Mouse (Mus musculus): Measurements from ENCODE around the gene Slc35c1. TPM values are rescaled to one million over a fixed set of nuclear protein-coding genes. Genes with fewer than 3 reads are reported as not detected.
A peak's percentile ranks its signal among the peaks of the same experiment; 100 is the strongest.

Slc35c1 gene
- polyA plus RNA-seq, 1 experiment from 2014 or later, result 26.8 TPM

- ATAC-seq (replicated peaks; ENCODE audit: low FRiP score), result no peak
- 74% methylated on average over 1 of the region's 1 CpGs for WGBS
- Histone ChIP-seq H3K4me1 (replicated peaks; ENCODE audit: control insufficient read depth, insufficient read depth, low read length) (peaks cover 31% of the 10 kb centered on the region), H3K27me3 (replicated peaks; ENCODE audit: control insufficient read depth, insufficient read depth, low read length) (peaks cover 7% of the 10 kb centered on the region; the same call in 1 of the 2 replicates), H3K4me2 (no peak overlapping the region), H3K9ac (ENCODE audit: low read depth, low read length) (no peak overlapping the region), H3K36me3 (ENCODE audit: control insufficient read depth, insufficient read depth, low read length) (no peaks in the 10 kb centered on the region), H3K4me3 (ENCODE audit: low read depth, low read length) (no peak overlapping the region), H3K27ac (ENCODE audit: low read depth, low read length) (no peak overlapping the region), H3K9me3 (ENCODE audit: control insufficient read depth, low read length) (no peaks in the 10 kb centered on the region)
- DNase-seq (ENCODE audit: low spot score), result no peak
Measured at GRCm38 (mm10) chr2:92461215-92461614, 877 bp upstream of the Slc35c1 start.

GRCm38 (mm10) chr2:92459141-92459920, 1.0 kb downstream of the Slc35c1 start:
- DNase-seq (ENCODE audit: low spot score), result peak; percentile 80
- peaks cover 2% of the 10 kb centered on the region; the same call in 1 of the 2 replicates for H3K36me3 ChIP-seq (ENCODE audit: control insufficient read depth, insufficient read depth, low read length)
- 1% methylated on average over 55 of the region's 55 CpGs for WGBS
- ATAC-seq (replicated peaks; ENCODE audit: low FRiP score), result peak; percentile 87
- H3K9me3 ChIP-seq (ENCODE audit: control insufficient read depth, low read length), result no peaks in the 10 kb centered on the region
- peaks cover 34% of the 10 kb centered on the region for H3K4me1 ChIP-seq (replicated peaks; ENCODE audit: control insufficient read depth, insufficient read depth, low read length)
- H3K9ac ChIP-seq (ENCODE audit: low read depth, low read length), result peak overlapping the region; percentile 75
- peaks cover 7% of the 10 kb centered on the region; the same call in 1 of the 2 replicates for H3K27me3 ChIP-seq (replicated peaks; ENCODE audit: control insufficient read depth, insufficient read depth, low read length)
- H3K27ac ChIP-seq (ENCODE audit: low read depth, low read length), result peak overlapping the region; percentile 34; the same call in 1 of the 2 replicates
- peak overlapping the region; percentile 76 for H3K4me3 ChIP-seq (ENCODE audit: low read depth, low read length)
- peak overlapping the region; percentile 99 for H3K4me2 ChIP-seq

- peak overlapping the region; percentile 76 for H3K4me3 ChIP-seq (ENCODE audit: low read depth, low read length)
- H3K36me3 ChIP-seq (ENCODE audit: control insufficient read depth, insufficient read depth, low read length), result peaks cover 5% of the 10 kb centered on the region; the same call in 1 of the 2 replicates
- H3K4me1 ChIP-seq (replicated peaks; ENCODE audit: control insufficient read depth, insufficient read depth, low read length), result peaks cover 34% of the 10 kb centered on the region
- H3K4me2 ChIP-seq, result peak overlapping the region; percentile 99
- H3K27ac ChIP-seq (ENCODE audit: low read depth, low read length), result no peak overlapping the region
- no peaks in the 10 kb centered on the region for H3K9me3 ChIP-seq (ENCODE audit: control insufficient read depth, low read length)
- WGBS, result 44% methylated on average over 13 of the region's 13 CpGs
- no peak for DNase-seq (ENCODE audit: low spot score)
- no peak for ATAC-seq (replicated peaks; ENCODE audit: low FRiP score)
- peak overlapping the region; percentile 75 for H3K9ac ChIP-seq (ENCODE audit: low read depth, low read length)
- peaks cover 7% of the 10 kb centered on the region; the same call in 1 of the 2 replicates for H3K27me3 ChIP-seq (replicated peaks; ENCODE audit: control insufficient read depth, insufficient read depth, low read length)
Measured at GRCm38 (mm10) chr2:92458481-92458880, 1.9 kb downstream of the Slc35c1 start.

- Histone ChIP-seq H3K27me3 (replicated peaks; ENCODE audit: control insufficient read depth, insufficient read depth, low read length) (peaks cover 7% of the 10 kb centered on the region; the same call in 1 of the 2 replicates), H3K9me3 (ENCODE audit: control insufficient read depth, low read length) (no peaks in the 10 kb centered on the region), H3K4me2 (peak overlapping the region; percentile 99), H3K36me3 (ENCODE audit: control insufficient read depth, insufficient read depth, low read length) (peaks cover 5% of the 10 kb centered on the region; the same call in 1 of the 2 replicates), H3K9ac (ENCODE audit: low read depth, low read length) (0 out of 2 replicates have a peak overlapping the region, but pooled peaks have one; percentile 7), H3K4me1 (replicated peaks; ENCODE audit: control insufficient read depth, insufficient read depth, low read length) (peaks cover 34% of the 10 kb centered on the region), H3K4me3 (ENCODE audit: low read depth, low read length) (no peak overlapping the region; the same call in 1 of the 2 replicates), H3K27ac (ENCODE audit: low read depth, low read length) (no peak overlapping the region)
- WGBS, result 66% methylated on average over 8 of the region's 8 CpGs
- DNase-seq (ENCODE audit: low spot score), result no peak
- no peak for ATAC-seq (replicated peaks; ENCODE audit: low FRiP score)
Measured at GRCm38 (mm10) chr2:92456970-92457530, 3.3 kb downstream of the Slc35c1 start.

DNA sequence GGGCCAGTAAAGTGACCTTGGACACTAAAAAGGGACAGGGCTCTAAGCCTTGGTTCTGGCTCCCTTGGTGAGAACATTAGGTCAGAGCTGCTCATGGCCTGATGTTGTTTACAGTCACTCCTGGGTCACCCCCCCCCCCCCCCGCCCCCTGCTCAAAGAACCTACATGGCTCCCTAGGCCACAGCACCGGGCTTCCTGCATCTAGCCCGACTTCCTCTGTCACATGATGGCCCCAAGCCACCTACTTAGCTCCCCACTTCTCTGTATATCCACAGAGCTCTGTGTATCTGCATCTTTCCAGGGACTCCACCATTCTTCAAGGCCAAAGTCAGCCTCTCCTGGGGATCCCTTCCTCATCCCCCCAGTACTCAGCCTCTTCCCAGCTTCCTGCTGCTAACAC, 4.6 kb downstream of the Slc35c1 start:
- DNase-seq (ENCODE audit: low spot score) (no peak), ATAC-seq (replicated peaks; ENCODE audit: low FRiP score) (no peak)
- H3K9ac ChIP-seq (ENCODE audit: low read depth, low read length), result no peak overlapping the region
- WGBS, result 39% methylated on average over 3 of the region's 3 CpGs
- H3K9me3 ChIP-seq (ENCODE audit: control insufficient read depth, low read length), result no peaks in the 10 kb centered on the region
- peaks cover 40% of the 10 kb centered on the region for H3K4me1 ChIP-seq (replicated peaks; ENCODE audit: control insufficient read depth, insufficient read depth, low read length)
- H3K27ac ChIP-seq (ENCODE audit: low read depth, low read length), result no peak overlapping the region
- H3K4me3 ChIP-seq (ENCODE audit: low read depth, low read length), result no peak overlapping the region
- peaks cover 5% of the 10 kb centered on the region; the same call in 1 of the 2 replicates for H3K36me3 ChIP-seq (ENCODE audit: control insufficient read depth, insufficient read depth, low read length)
- peaks cover 2% of the 10 kb centered on the region; the same call in 1 of the 2 replicates for H3K27me3 ChIP-seq (replicated peaks; ENCODE audit: control insufficient read depth, insufficient read depth, low read length)
- no peak overlapping the region for H3K4me2 ChIP-seq

DNA sequence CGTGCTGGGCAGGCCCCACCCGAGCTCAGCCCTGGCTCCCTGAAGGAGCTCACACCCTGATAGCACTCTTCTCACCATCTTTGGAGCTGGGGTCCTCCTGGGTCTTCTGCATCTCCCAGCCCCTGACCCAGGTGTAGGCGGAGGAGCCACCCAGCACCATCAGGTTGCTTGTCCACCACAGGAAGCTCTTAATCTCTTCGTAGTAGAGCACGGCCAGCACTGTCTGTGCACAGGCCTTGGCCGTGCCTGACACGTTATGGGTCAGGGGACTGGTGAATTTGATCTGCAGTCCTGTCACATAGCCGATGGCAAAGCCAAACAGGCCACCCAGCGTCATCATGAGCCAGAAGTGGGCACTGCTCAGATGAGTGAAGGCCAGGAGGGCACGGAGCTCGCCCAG, 6.2 kb downstream of the Slc35c1 start:
- Histone ChIP-seq H3K4me3 (ENCODE audit: low read depth, low read length) (no peak overlapping the region), H3K4me2 (no peak overlapping the region), H3K27me3 (replicated peaks; ENCODE audit: control insufficient read depth, insufficient read depth, low read length) (no peaks in the 10 kb centered on the region; the same call in 1 of the 2 replicates), H3K27ac (ENCODE audit: low read depth, low read length) (no peak overlapping the region), H3K4me1 (replicated peaks; ENCODE audit: control insufficient read depth, insufficient read depth, low read length) (peaks cover 38% of the 10 kb centered on the region), H3K36me3 (ENCODE audit: control insufficient read depth, insufficient read depth, low read length) (peaks cover 5% of the 10 kb centered on the region; the same call in 1 of the 2 replicates), H3K9ac (ENCODE audit: low read depth, low read length) (no peak overlapping the region), H3K9me3 (ENCODE audit: control insufficient read depth, low read length) (no peaks in the 10 kb centered on the region)
- WGBS, result 89% methylated on average over 11 of the region's 11 CpGs
- no peak for ATAC-seq (replicated peaks; ENCODE audit: low FRiP score)
- no peak for DNase-seq (ENCODE audit: low spot score)

GRCm38 (mm10) chr2:92451126-92451525, 9.2 kb downstream of the Slc35c1 start:
- H3K4me1 ChIP-seq (replicated peaks; ENCODE audit: control insufficient read depth, insufficient read depth, low read length), result peaks cover 10% of the 10 kb centered on the region

DNA sequence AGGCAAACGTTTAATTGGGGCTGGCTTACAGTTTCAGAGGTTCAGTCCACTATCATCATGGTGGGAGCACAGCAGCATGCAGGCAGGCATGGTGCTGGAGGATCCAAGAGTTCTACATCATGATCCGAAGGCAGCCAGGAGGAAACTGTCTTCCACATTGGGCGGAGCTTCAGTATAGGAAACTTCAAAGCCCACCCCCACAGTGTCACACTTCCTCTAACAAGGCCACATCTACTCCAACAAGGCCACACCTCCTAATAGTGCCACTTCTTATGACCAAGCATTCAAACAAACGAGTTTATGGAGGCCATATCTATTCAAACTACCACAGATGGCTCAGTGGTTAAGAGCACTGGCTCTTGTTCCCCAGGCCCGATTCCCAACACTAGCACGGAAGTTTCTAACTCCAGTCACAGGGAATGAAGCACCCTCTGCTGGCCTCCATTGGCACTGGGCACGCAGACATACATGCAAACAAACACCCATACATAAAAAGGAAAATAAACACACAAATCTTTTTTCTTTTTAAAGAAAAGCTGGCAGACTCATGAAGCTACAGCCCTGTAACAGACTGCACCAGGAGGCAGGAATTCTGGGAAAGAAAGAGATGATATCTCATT, 13.1 kb downstream of the Slc35c1 start:
- Histone ChIP-seq H3K9me3 (ENCODE audit: control insufficient read depth, low read length) (no peaks in the 10 kb centered on the region), H3K9ac (ENCODE audit: low read depth, low read length) (no peak overlapping the region), H3K4me2 (no peak overlapping the region), H3K27me3 (replicated peaks; ENCODE audit: control insufficient read depth, insufficient read depth, low read length) (peaks cover 3% of the 10 kb centered on the region; the same call in 1 of the 2 replicates), H3K4me1 (replicated peaks; ENCODE audit: control insufficient read depth, insufficient read depth, low read length) (peaks cover 31% of the 10 kb centered on the region), H3K36me3 (ENCODE audit: control insufficient read depth, insufficient read depth, low read length) (no peaks in the 10 kb centered on the region), H3K4me3 (ENCODE audit: low read depth, low read length) (no peak overlapping the region), H3K27ac (ENCODE audit: low read depth, low read length) (no peak overlapping the region)
- ATAC-seq (replicated peaks; ENCODE audit: low FRiP score) (no peak), DNase-seq (ENCODE audit: low spot score) (no peak)
- 64% methylated on average over 7 of the region's 7 CpGs for WGBS

More at GRCm38 (mm10) chr2:92451126-92451525, 9.2 kb downstream of the Slc35c1 start:
- WGBS, result 58% methylated on average over 3 of the region's 3 CpGs
- Histone ChIP-seq H3K27ac (ENCODE audit: low read depth, low read length) (no peak overlapping the region), H3K9ac (ENCODE audit: low read depth, low read length) (no peak overlapping the region), H3K27me3 (replicated peaks; ENCODE audit: control insufficient read depth, insufficient read depth, low read length) (peaks cover 3% of the 10 kb centered on the region; the same call in 1 of the 2 replicates), H3K4me3 (ENCODE audit: low read depth, low read length) (no peak overlapping the region), H3K36me3 (ENCODE audit: control insufficient read depth, insufficient read depth, low read length) (peaks cover 5% of the 10 kb centered on the region; the same call in 1 of the 2 replicates), H3K9me3 (ENCODE audit: control insufficient read depth, low read length) (no peaks in the 10 kb centered on the region), H3K4me2 (no peak overlapping the region)
- DNase-seq (ENCODE audit: low spot score) (no peak), ATAC-seq (replicated peaks; ENCODE audit: low FRiP score) (peak; percentile 64)
